Mouse (Mus musculus): Measurements from ENCODE around the gene Banf1. TPM values are rescaled to one million over a fixed set of nuclear protein-coding genes. Genes with fewer than 3 reads are reported as not detected.
A peak's percentile ranks its signal among the peaks of the same experiment; 100 is the strongest.

Banf1 gene
- polyA plus RNA-seq, 1 experiment from 2014 or later: 324 TPM

- ATAC-seq (ENCODE audit: low FRiP score): no peak
- H3K4me1 ChIP-seq: peaks cover 1% of the 10 kb centered on the region
- no peaks in the 10 kb centered on the region for H3K36me3 ChIP-seq
- H3K9ac ChIP-seq: no peak overlapping the region
- no peaks in the 10 kb centered on the region for H3K27me3 ChIP-seq
- no peak overlapping the region for H3K27ac ChIP-seq
- H3K4me2 ChIP-seq (replicated peaks): no peak overlapping the region
- no peak overlapping the region for H3K4me3 ChIP-seq
- H3K9me3 ChIP-seq (replicated peaks): no peaks in the 10 kb centered on the region
- 70% methylated on average over 4 of the region's 4 CpGs for WGBS
These were observed 28.4 kb upstream of the Banf1 start for GRCm38 (mm10) chr19:5395371-5395770.

- no peaks in the 10 kb centered on the region for H3K36me3 ChIP-seq
- no peaks in the 10 kb centered on the region for H3K9me3 ChIP-seq (replicated peaks)
- 55% methylated on average over 10 of the region's 10 CpGs for whole genome bisulfite sequencing
- no peak overlapping the region for H3K27ac ChIP-seq
- 0 out of 2 replicates have a peak overlapping the region, but pooled peaks have one; percentile 18 for H3K9ac ChIP-seq
- peaks cover 13% of the 10 kb centered on the region for H3K4me1 ChIP-seq
- H3K4me3 ChIP-seq: no peak overlapping the region
- no peak overlapping the region for H3K4me2 ChIP-seq (replicated peaks)
- no peaks in the 10 kb centered on the region for H3K27me3 ChIP-seq
- no peak for ATAC-seq (ENCODE audit: low FRiP score)
These were observed 27.2 kb upstream of the Banf1 start for GRCm38 (mm10) chr19:5394168-5394567.

DNA sequence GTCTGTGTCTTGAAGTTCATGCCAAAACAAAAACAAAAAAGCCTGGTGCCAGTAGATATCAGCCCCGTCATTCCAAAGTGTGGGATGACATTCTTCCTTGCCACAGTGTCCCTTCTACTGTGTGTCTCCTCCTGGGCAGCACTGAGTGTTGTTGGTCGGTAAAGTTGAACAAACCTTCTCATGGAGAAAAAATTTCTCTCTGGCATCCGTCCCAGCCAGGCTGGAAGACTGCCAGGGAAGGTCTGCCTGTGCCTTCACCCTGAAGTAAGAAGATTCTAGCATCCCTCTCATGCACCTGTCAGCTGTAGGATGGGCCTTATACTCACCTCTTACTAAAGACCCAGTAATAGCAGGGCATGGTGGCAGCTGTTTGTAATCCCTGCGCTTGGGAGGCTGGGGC, 25.9 kb upstream of the Banf1 start:
- WGBS: 72% methylated on average over 4 of the region's 4 CpGs
- no peak overlapping the region for H3K4me3 ChIP-seq
- no peaks in the 10 kb centered on the region for H3K9me3 ChIP-seq (replicated peaks)
- no peak overlapping the region for H3K27ac ChIP-seq
- H3K36me3 ChIP-seq: no peaks in the 10 kb centered on the region
- ATAC-seq (ENCODE audit: low FRiP score): no peak
- no peaks in the 10 kb centered on the region for H3K27me3 ChIP-seq
- no peak overlapping the region for H3K4me2 ChIP-seq (replicated peaks)
- peaks cover 15% of the 10 kb centered on the region for H3K4me1 ChIP-seq
- H3K9ac ChIP-seq: no peak overlapping the region

DNA sequence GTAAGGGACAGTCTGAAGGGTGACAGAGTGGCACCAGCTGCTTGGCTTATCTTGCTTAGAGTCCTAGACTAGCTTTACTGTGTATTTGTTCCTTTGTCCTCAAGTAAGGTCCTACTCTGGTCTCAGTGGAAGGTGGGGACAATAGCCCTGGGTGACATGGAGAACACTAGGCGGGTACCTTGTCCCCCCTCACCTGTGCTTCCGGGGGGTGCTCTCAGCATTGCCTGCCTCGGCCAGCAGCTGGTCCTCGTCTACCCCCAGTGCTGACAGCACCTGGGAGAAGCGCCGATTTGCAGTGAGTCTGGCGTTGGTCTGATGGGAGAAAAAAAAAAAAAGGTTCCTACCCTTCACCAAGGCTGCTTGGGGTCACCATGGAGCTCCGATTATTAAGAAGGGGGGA, 23.4 kb upstream of the Banf1 start:
- Histone ChIP-seq H3K4me2 (replicated peaks) (peak overlapping the region; percentile 97), H3K27me3 (no peaks in the 10 kb centered on the region), H3K4me3 (peak overlapping the region; percentile 100), H3K27ac (no peak overlapping the region; the same call in 1 of the 2 replicates), H3K9ac (peak overlapping the region; percentile 79), H3K9me3 (replicated peaks) (no peaks in the 10 kb centered on the region), H3K4me1 (peaks cover 31% of the 10 kb centered on the region), H3K36me3 (no peaks in the 10 kb centered on the region)
- no peak for ATAC-seq (ENCODE audit: low FRiP score)
- 93% methylated on average over 8 of the region's 8 CpGs for WGBS

- Histone ChIP-seq H3K4me2 (replicated peaks) (peak overlapping the region; percentile 97), H3K9me3 (replicated peaks) (no peaks in the 10 kb centered on the region), H3K27me3 (no peaks in the 10 kb centered on the region), H3K4me1 (peaks cover 31% of the 10 kb centered on the region), H3K36me3 (peaks cover 4% of the 10 kb centered on the region), H3K4me3 (peak overlapping the region; percentile 100), H3K27ac (peak overlapping the region; percentile 26; the same call in 1 of the 2 replicates), H3K9ac (peak overlapping the region; percentile 79)
- ATAC-seq (ENCODE audit: low FRiP score): no peak
- 56% methylated on average over 12 of the region's 12 CpGs for WGBS
These were observed 22.7 kb upstream of the Banf1 start for GRCm38 (mm10) chr19:5389647-5390046.

DNA sequence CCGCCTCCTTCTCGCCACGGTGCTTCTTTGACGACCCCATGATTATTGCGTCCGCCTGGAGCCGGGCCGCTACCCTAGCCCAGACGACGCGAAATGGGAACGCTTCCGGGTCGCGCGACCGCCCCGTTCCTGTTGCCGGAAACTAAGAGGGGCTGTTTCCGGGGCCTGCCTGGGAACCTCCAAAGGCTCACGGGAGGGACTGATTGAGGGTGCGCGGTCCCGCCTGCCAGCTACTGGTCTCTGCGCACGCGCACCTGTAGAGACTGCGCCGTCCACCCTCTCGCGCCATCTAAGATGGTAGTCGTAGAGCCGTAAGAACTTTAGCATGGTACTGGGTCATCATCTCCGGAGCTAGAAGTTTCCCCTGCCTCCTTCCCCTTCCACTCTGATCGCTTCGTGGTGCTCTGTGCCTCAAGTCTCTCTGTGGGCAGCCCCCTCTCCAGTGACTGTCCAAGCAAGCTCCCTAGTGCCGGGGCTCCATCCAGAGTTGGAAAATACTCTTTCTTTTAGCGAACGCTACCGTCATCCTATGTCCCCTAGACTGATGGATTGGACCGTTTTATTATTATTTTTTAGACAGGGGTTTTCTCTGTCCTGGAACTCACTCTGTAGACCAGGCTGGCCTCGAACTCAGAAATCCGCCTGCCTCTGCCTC, 21.7 kb upstream of the Banf1 start, which contains the start of gene Sart1:
TSS of gene Sart1 (minus strand) at position 116 of the 655 bp plus-strand sequence.
- Histone ChIP-seq H3K4me3 (peak within 1 kb of the TSS; percentile 100), H3K27ac (peak within 1 kb of the TSS; percentile 89), H3K4me1 (peaks cover 31% of the 10 kb centered on the region), H3K9me3 (replicated peaks) (no peaks in the 10 kb centered on the region), H3K9ac (peak within 1 kb of the TSS; percentile 98), H3K4me2 (replicated peaks) (peak within 1 kb of the TSS; percentile 97), H3K36me3 (peaks cover 13% of the 10 kb centered on the region), H3K27me3 (no peaks in the 10 kb centered on the region)
- ATAC-seq (ENCODE audit: low FRiP score): peak; percentile 95
- 2% methylated on average over 43 of the region's 43 CpGs for WGBS

- H3K27ac ChIP-seq: peak overlapping the region; percentile 89
- H3K9me3 ChIP-seq (replicated peaks): no peaks in the 10 kb centered on the region
- H3K9ac ChIP-seq: peak overlapping the region; percentile 98
- no peaks in the 10 kb centered on the region for H3K27me3 ChIP-seq
- under 1% methylated on average over 43 of the region's 43 CpGs for WGBS
- peak; percentile 59 for ATAC-seq (ENCODE audit: low FRiP score)
- peaks cover 31% of the 10 kb centered on the region for H3K4me1 ChIP-seq
- H3K4me2 ChIP-seq (replicated peaks): peak overlapping the region; percentile 97
- peak overlapping the region; percentile 100 for H3K4me3 ChIP-seq
- H3K36me3 ChIP-seq: peaks cover 20% of the 10 kb centered on the region
These were observed 21.1 kb upstream of the Banf1 start for GRCm38 (mm10) chr19:5388011-5388441.

DNA sequence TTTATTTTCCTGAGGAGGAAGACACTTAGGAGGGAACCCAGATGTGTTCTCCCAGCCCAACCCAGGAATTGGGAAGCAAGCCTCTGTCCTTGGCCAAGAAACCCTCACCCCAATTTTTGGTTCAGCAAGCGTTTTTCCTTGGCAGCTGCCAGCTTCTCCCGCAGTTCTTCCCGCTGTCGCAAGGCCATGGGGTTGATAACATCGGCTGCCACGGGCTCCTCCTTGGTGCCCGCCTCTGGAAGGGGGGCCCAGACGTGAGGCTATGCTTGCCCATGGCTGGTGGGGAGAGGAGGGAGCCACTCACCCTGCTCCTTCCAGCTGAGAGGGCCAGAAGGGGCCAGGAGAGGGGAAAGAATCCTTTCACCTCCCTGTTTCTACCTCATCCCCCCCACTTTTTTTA, 17.7 kb upstream of the Banf1 start:
- no peak overlapping the region for H3K9ac ChIP-seq

GRCm38 (mm10) chr19:5383326-5383725, 16.4 kb upstream of the Banf1 start:
- Histone ChIP-seq H3K36me3 (peaks cover 67% of the 10 kb centered on the region), H3K27me3 (no peaks in the 10 kb centered on the region), H3K27ac (no peak overlapping the region), H3K4me1 (peaks cover 16% of the 10 kb centered on the region), H3K4me3 (no peak overlapping the region), H3K9me3 (replicated peaks) (no peaks in the 10 kb centered on the region), H3K4me2 (replicated peaks) (no peak overlapping the region), H3K9ac (no peak overlapping the region)
- WGBS: 96% methylated on average over 12 of the region's 12 CpGs
- ATAC-seq (ENCODE audit: low FRiP score): no peak

More for the DNA sequence above, 17.7 kb upstream of the Banf1 start:
- Histone ChIP-seq H3K4me2 (replicated peaks) (no peak overlapping the region), H3K4me1 (peaks cover 23% of the 10 kb centered on the region), H3K9me3 (replicated peaks) (no peaks in the 10 kb centered on the region), H3K27me3 (no peaks in the 10 kb centered on the region), H3K4me3 (no peak overlapping the region), H3K36me3 (peaks cover 53% of the 10 kb centered on the region), H3K27ac (no peak overlapping the region)
- WGBS: 92% methylated on average over 8 of the region's 8 CpGs
- no peak for ATAC-seq (ENCODE audit: low FRiP score)

DNA sequence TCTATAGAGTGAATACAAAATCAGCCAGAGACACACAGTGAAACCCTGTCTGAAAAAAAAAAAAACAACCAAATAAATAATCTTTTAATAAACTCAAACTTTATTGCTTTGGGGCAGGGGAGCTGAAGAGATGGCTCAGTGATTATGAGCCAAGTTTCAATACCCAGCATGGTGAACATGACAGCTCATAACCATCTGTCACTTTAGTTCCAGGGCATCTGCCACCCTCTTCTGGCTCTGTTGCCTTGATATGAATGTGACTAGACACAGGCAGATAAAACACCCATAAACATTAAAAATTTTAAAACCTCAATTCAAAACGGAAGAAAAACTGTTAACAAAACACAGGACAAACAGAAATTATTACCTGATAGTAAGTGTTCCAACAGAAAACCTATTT, 10.5 kb upstream of the Banf1 start:
- H3K4me2 ChIP-seq (replicated peaks): no peak overlapping the region
- peaks cover 83% of the 10 kb centered on the region for H3K36me3 ChIP-seq
- no peak for ATAC-seq (ENCODE audit: low FRiP score)
- no peaks in the 10 kb centered on the region for H3K4me1 ChIP-seq
- no peak overlapping the region for H3K4me3 ChIP-seq
- no peak overlapping the region for H3K9ac ChIP-seq
- WGBS: 91% methylated on average over 1 of the region's 1 CpGs
- H3K27me3 ChIP-seq: no peaks in the 10 kb centered on the region
- no peak overlapping the region for H3K27ac ChIP-seq
- H3K9me3 ChIP-seq (replicated peaks): no peaks in the 10 kb centered on the region

- Histone ChIP-seq H3K36me3 (peaks cover 80% of the 10 kb centered on the region), H3K4me2 (replicated peaks) (no peak overlapping the region), H3K27me3 (no peaks in the 10 kb centered on the region), H3K4me1 (no peaks in the 10 kb centered on the region), H3K9me3 (replicated peaks) (no peaks in the 10 kb centered on the region), H3K4me3 (no peak overlapping the region), H3K27ac (no peak overlapping the region), H3K9ac (no peak overlapping the region)
- 85% methylated on average over 4 of the region's 4 CpGs for WGBS
- ATAC-seq (ENCODE audit: low FRiP score): no peak
These were observed 7.8 kb upstream of the Banf1 start for GRCm38 (mm10) chr19:5374748-5375147.

DNA sequence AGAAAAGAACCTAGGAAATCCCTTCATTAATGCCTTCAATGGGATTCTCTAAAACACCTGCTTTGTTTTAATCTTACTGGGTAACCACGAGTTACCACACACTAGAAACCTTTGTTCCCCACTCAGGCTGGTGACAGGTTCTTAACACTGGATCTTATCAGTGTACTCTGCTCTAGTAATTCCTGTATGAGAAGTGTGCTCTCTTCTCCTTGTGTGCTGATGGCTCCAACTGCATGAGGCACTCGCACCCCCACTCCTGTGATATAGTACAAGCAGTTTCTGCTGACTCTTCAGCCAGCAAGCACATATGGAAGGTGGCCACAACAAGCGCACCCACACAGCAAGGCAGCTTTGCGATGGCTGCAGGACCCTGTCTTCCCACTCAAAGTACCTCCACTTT, 7.2 kb upstream of the Banf1 start:
- Histone ChIP-seq H3K9me3 (replicated peaks) (no peaks in the 10 kb centered on the region), H3K4me1 (no peaks in the 10 kb centered on the region), H3K4me2 (replicated peaks) (no peak overlapping the region), H3K27me3 (no peaks in the 10 kb centered on the region), H3K27ac (no peak overlapping the region), H3K36me3 (peaks cover 80% of the 10 kb centered on the region), H3K4me3 (no peak overlapping the region), H3K9ac (no peak overlapping the region)
- WGBS: 87% methylated on average over 4 of the region's 4 CpGs
- no peak for ATAC-seq (ENCODE audit: low FRiP score)

DNA sequence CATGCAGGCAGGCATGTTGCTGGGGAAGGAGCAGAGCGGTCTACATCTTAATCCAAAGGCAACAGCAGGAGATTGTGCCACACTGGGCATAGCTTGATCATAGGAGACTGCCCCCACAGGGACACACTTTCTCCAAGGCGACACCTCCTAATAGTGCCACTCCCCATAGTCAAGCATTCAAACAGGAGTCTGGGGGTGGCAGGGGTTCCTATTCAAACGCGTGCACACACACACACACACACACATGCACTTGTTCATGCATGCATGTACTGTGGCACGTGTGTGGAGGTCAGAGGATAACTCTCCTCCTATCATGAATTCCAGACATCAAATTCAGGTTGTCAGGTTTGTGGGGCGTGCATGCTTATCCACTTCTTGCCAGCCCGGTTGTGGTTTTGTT, 5.8 kb upstream of the Banf1 start:
- Histone ChIP-seq H3K36me3 (peaks cover 78% of the 10 kb centered on the region), H3K27ac (no peak overlapping the region), H3K9ac (no peak overlapping the region), H3K4me2 (replicated peaks) (no peak overlapping the region), H3K4me3 (no peak overlapping the region), H3K4me1 (peaks cover 12% of the 10 kb centered on the region), H3K9me3 (replicated peaks) (no peaks in the 10 kb centered on the region), H3K27me3 (no peaks in the 10 kb centered on the region)
- WGBS: 94% methylated on average over 7 of the region's 7 CpGs
- no peak for ATAC-seq (ENCODE audit: low FRiP score)

All from hindbrain, embryonic 12.5 days (tissue).